Mouse (Mus musculus) ES-E14 (cell line): ENCODE measurements around the gene Zim1. TPM values are rescaled to one million over a fixed set of nuclear protein-coding genes. Genes with fewer than 3 reads are reported as not detected.

Experiments used
- DNase-seq: peaks from one replicate; pipeline ENCODE4 v3.0.0-alpha.2; 2013; ENCODE audit warnings: low read depth, low spot score
- H3K27ac ChIP-seq: 2 replicates; pipeline ENCODE4 v1.5.1; 2012; ENCODE audit warnings: low read depth, mild to moderate bottlenecking, low read length, moderate library complexity, mixed read lengths; ENCODE audit not compliant: poor library complexity, insufficient read depth, severe bottlenecking
- H3K36me3 ChIP-seq: 2 replicates; pipeline ENCODE4 v1.6.1; 2012; ENCODE audit warnings: mild to moderate bottlenecking, low read length, moderate library complexity, mixed read lengths; ENCODE audit not compliant: control insufficient read depth, poor library complexity, insufficient read depth, severe bottlenecking
- H3K4me1 ChIP-seq, 2 experiments: fragments of 150-350 bp in 1 of 2; sonication (generic) in 1 of 2; 2 replicates each; pipeline ENCODE4 v1.6.1; 2012; ENCODE audit warnings: low read length in 2 of 2, mild to moderate bottlenecking in 1 of 2, mixed read lengths in 1 of 2; ENCODE audit not compliant: control insufficient read depth in 2 of 2, insufficient read depth in 2 of 2, poor library complexity in 1 of 2
- H3K4me3 ChIP-seq, 2 experiments: fragments of 150-350 bp in 1 of 2; sonication (generic) in 1 of 2; 2 replicates each; pipeline ENCODE4 v1.5.1; 2012; ENCODE audit warnings: low read length in 2 of 2, low read depth in 1 of 2, mild to moderate bottlenecking in 1 of 2, mixed read lengths in 1 of 2; ENCODE audit not compliant: insufficient read depth in 1 of 2, poor library complexity in 1 of 2, severe bottlenecking in 1 of 2
- H3K9ac ChIP-seq: 2 replicates; pipeline ENCODE4 v1.6.1; 2012; ENCODE audit warnings: low read depth, mild to moderate bottlenecking, low read length, mixed read lengths; ENCODE audit not compliant: poor library complexity, insufficient read depth, severe bottlenecking
- H3K9me3 ChIP-seq: fragments of 150-350 bp; sonication (generic); 2 replicates; pipeline ENCODE4 v1.6.1; 2012; ENCODE audit warnings: low read depth, mild to moderate bottlenecking, low read length; ENCODE audit not compliant: control insufficient read depth, insufficient read depth
- CHD2 ChIP-seq: IDR thresholded peaks from 2 replicates; pipeline ENCODE4 v1.6.1; 2014; ENCODE audit warnings: mild to moderate bottlenecking, low read depth, low read length, inconsistent platforms
- HCFC1 ChIP-seq: IDR thresholded peaks from 2 replicates; pipeline ENCODE4 v1.6.1; 2012; ENCODE audit warnings: low read length, inconsistent platforms, borderline replicate concordance; ENCODE audit not compliant: insufficient read depth
- MAFK ChIP-seq: IDR thresholded peaks from 2 replicates; pipeline ENCODE4 v1.6.1; 2014; ENCODE audit warnings: mild to moderate bottlenecking, low read depth, low read length, inconsistent platforms; ENCODE audit not compliant: insufficient read depth
- ZC3H11A ChIP-seq: IDR thresholded peaks from 2 replicates; pipeline ENCODE4 v1.6.1; 2012; ENCODE audit warnings: low read depth, mild to moderate bottlenecking, inconsistent platforms, low read length, borderline replicate concordance
- ZNF384 ChIP-seq: IDR thresholded peaks from 2 replicates; pipeline ENCODE4 v1.6.1; 2012; ENCODE audit warnings: low read depth, low read length, inconsistent platforms
- in situ Hi-C, 2 experiments: fragments of 600-800 bp; cut with MboI; formaldehyde crosslinking; loops; one replicate each; pipeline ENCODE4 v1.15.1; 2025; ENCODE audit warnings: low sequenced_read_pairs in 2 of 2, inconsistent platforms in 1 of 2; ENCODE audit not compliant: unreplicated experiment in 2 of 2
- total RNA-seq: library from RNA; depleted of rRNA; stranded (reverse); fragments of 300-350 nt; gene quantifications from 2 replicates; pipeline ENCODE4 v1.2.3, GENCODE M21; 2012

Zim1 gene
- total RNA-seq, 1 experiment, result 1.7 TPM

- peak; percentile 89 for DNase-seq
- no peaks in the 10 kb centered on the region for H3K4me1 ChIP-seq
- TF ChIP-seq ZC3H11A (no peak), MAFK (0 out of 2 replicates have a peak, but pooled peaks have one; percentile 31)
- no peaks in the 10 kb centered on the region for H3K36me3 ChIP-seq
- peak overlapping the region; percentile 63 to 79 for H3K4me3 ChIP-seq
- in situ Hi-C loops, result loop anchor here (10.0 to 25.0 kb wide), 2 partner anchors 141 to 144 kb away; no protein-coding TSS in a partner anchor
- H3K27ac ChIP-seq, result peak overlapping the region; percentile 91
- peak overlapping the region; percentile 57; the same call in 1 of the 2 replicates for H3K9ac ChIP-seq
- no peaks in the 10 kb centered on the region; the same call in 1 of the 2 replicates for H3K9me3 ChIP-seq
Measured at GRCm38 (mm10) chr7:6728263-6728931, 32.1 kb upstream of the Zim1 start.

GRCm38 (mm10) chr7:6727351-6728121 lies 31.3 kb upstream of the Zim1 start:
- peak; percentile 84 for DNase-seq
- no peaks in the 10 kb centered on the region for H3K4me1 ChIP-seq

GRCm38 (mm10) chr7:6709396-6709795 lies 13.1 kb upstream of the Zim1 start:
- Histone ChIP-seq H3K9ac (no peak overlapping the region), H3K4me1 (no peaks in the 10 kb centered on the region), H3K4me3 (no peak overlapping the region), H3K9me3 (no peaks in the 10 kb centered on the region), H3K36me3 (peaks cover 12% of the 10 kb centered on the region), H3K27ac (no peak overlapping the region)
- DNase-seq, result no peak
- in situ Hi-C loops, result loop anchor here in 1 of 2 experiments (10.0 kb wide), 1 partner anchor 65 kb away; no protein-coding TSS in a partner anchor
- TF ChIP-seq ZNF384 (no peak), MAFK (no peak), CHD2 (no peak), HCFC1 (no peak), ZC3H11A (no peak)

More at GRCm38 (mm10) chr7:6727351-6728121, 31.3 kb upstream of the Zim1 start:
- in situ Hi-C loops, result loop anchor here (10.0 to 25.0 kb wide), 2 partner anchors 140 to 143 kb away; no protein-coding TSS in a partner anchor
- H3K9me3 ChIP-seq, result no peaks in the 10 kb centered on the region; the same call in 1 of the 2 replicates
- peak overlapping the region; percentile 57 for H3K9ac ChIP-seq
- peak overlapping the region; percentile 63 to 79 for H3K4me3 ChIP-seq
- H3K36me3 ChIP-seq, result no peaks in the 10 kb centered on the region
- TF ChIP-seq HCFC1, result peak; percentile 46; the same call in 1 of the 2 replicates
- 0 out of 2 replicates have a peak, but pooled peaks have one; percentile 4 for TF ChIP-seq MAFK
- TF ChIP-seq ZC3H11A, result peak; percentile 58; the same call in 1 of the 2 replicates
- 0 out of 2 replicates have a peak, but pooled peaks have one; percentile 48 for TF ChIP-seq ZNF384
- TF ChIP-seq CHD2, result no peak
- H3K27ac ChIP-seq, result peak overlapping the region; percentile 91

- Histone ChIP-seq H3K4me3 (no peak overlapping the region), H3K27ac (no peak overlapping the region), H3K9me3 (no peaks in the 10 kb centered on the region), H3K4me1 (no peaks in the 10 kb centered on the region), H3K36me3 (peaks cover 12% of the 10 kb centered on the region; the same call in 1 of the 2 replicates), H3K9ac (no peak overlapping the region)
- TF ChIP-seq HCFC1, result no peak
- no peak for TF ChIP-seq ZC3H11A
- TF ChIP-seq CHD2, result no peak
- TF ChIP-seq MAFK, result no peak
- TF ChIP-seq ZNF384, result no peak
- DNase-seq, result no peak
- in situ Hi-C loops, result loop anchor here in 1 of 2 experiments (10.0 kb wide), 1 partner anchor 64 kb away; no protein-coding TSS in a partner anchor
Measured at GRCm38 (mm10) chr7:6708451-6709180, 12.4 kb upstream of the Zim1 start.
